Mouse (Mus musculus) lung, postnatal 0 days (tissue): ENCODE measurements around the gene Eid3.

ENCODE experiments used
- CTCF ChIP-seq: IDR thresholded peaks from 2 replicates; pipeline ENCODE4 v1.5.1; 2016; ENCODE audit warnings: antibody characterized with exemption, mild to moderate bottlenecking
- EP300 ChIP-seq: IDR thresholded peaks from 2 replicates; pipeline ENCODE4 v1.6.1; 2016; ENCODE audit warnings: antibody characterized with exemption, mild to moderate bottlenecking, control low read depth

DNA sequence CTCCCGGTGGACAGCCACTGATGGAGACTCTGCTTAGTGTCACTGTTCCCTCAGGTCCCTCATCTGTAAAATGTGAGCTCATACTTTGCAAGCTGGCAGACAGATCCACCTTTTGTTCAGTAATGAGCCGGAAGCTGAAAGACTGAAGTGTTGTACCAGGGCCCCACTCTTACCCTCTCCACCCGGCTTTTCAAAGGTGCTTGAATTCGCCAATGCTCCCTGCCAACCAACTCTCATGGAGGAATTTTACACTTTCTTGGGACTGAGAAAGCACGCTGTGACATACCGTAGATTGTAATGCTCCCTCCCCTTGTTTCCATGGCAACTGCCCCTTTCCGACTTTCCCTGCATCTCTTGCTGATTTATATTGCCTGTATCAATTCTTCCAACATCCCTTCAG lies 34.1 kb downstream of the Eid3 start:
- no peak for TF ChIP-seq CTCF
- peak; percentile 74 for TF ChIP-seq EP300
